Mouse (Mus musculus) testis, adult 2 months (tissue): ENCODE results near the gene Nme7.

ENCODE experiments used
- CTCF ChIP-seq: fragments of 200-500 bp; IDR thresholded peaks from 2 replicates; pipeline ENCODE4 v1.5.1; 2012; ENCODE audit warnings: low read depth, mild to moderate bottlenecking, inconsistent platforms, low read length, moderate library complexity; ENCODE audit not compliant: control insufficient read depth, insufficient read depth, insufficient replicate concordance
- POLR2A ChIP-seq: fragments of 200-500 bp; IDR thresholded peaks from 2 replicates; pipeline ENCODE4 v1.6.1; 2012; ENCODE audit warnings: low read depth, mild to moderate bottlenecking, inconsistent platforms, low read length, moderate library complexity; ENCODE audit not compliant: control insufficient read depth

DNA sequence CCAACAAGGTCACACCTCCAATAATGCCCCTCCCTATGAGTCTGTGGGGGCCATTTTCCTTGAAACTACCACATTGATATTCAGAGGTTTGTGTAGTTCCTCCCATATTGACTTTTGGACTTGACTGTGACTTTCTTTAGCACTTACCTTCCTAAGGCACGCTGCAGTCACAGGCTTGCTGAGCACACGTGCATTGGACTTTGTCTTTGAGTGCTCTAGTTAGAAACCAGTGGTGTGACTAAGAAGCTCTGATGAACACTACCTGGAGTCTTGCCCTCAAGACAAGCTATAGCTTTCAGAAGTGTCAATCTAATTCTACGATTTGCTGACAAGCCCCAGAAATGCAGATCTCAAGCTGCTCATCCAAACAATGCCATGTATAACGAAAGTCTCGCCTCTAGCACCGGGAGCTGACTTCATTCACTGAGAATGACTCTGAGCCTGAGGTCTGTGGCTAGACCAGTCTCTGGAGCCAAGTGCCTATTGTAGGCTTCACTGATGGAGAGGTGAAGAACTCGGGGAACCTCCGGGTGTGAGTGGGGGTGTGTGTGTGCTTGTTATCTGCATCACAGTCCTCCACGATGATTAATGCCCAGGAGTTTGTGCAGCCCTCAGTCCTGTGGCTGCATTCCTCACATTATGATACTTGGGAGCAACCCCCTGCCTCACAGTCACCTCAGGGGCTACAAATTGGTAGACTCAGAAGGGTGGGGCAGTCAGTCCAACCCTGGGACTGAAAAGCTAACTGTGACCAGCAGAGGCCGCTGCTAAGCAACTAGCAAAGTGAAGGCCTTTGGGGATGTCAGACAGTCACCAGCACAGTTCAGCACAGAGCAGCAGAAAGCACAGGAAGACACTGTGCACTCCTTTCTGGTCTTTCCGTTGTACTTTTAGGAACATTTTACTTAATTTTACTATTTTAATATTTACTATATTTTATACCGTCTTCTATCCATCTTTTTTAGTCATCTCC lies 62.5 kb downstream of the Nme7 start:
- TF ChIP-seq CTCF: peak; percentile 60; the same call in 1 of the 2 replicates
- TF ChIP-seq POLR2A: no peak
